In genomic region chr2:156967388-156967787, GRCm38 (mm10) we compare ENCODE assay signal across 14 mouse cellular contexts. TPM values are rescaled to one million over a fixed set of nuclear protein-coding genes. Genes with fewer than 3 reads are reported as not detected.
A peak's percentile ranks its signal among the peaks of the same experiment; 100 is the strongest.
DNase-seq lines count a peak whose midpoint lies in the region; ATAC-seq and TF ChIP-seq lines count a peak whose summit lies in the region.
"Had no signal": no experiment of that assay in that cellular context is flagged by ENCODE, and none has a peak within 500 bp of the region (broad histone marks: within the 10 kb centered on the region; RNA-seq: fewer than 3 reads in every experiment).

No protein-coding gene starts in this region.

- DNase-seq in heart, adult 9 months (ENCODE audit: low spot score in 2 of 2), result peak; percentile 13
- no peak for DNase-seq in heart, postnatal 36 days
- no peak for DNase-seq in left cerebral cortex, adult 2 months (ENCODE audit: extremely low spot score in 1 of 2, low spot score in 2 of 2)
- no peak for DNase-seq in left cerebral cortex, adult 18-20 months (ENCODE audit: low spot score in 2 of 2)
- DNase-seq in T-cell, adult 2 months (ENCODE audit: low spot score), result peak; percentile 7
- DNase-seq in limb, embryonic 10.5 days (ENCODE audit: low spot score), result no peak
- DNase-seq: cerebellum, postnatal 36 days had no signal

- no peaks in the 10 kb centered on the region for H3K9me3 ChIP-seq in limb, embryonic 10.5 days (replicated peaks)
- H3K9me3 ChIP-seq: forebrain, embryonic 13.5 days; limb, embryonic 12.5 days; liver, embryonic 15.5 days had no signal

- no peaks in the 10 kb centered on the region for H3K36me3 ChIP-seq in limb, embryonic 10.5 days
- H3K36me3 ChIP-seq: limb, embryonic 12.5 days had no signal

- peak overlapping the region; percentile 40; the same call in 1 of the 2 replicates for H3K27ac ChIP-seq in left cerebral cortex, adult 2 months
- H3K27ac ChIP-seq in limb, embryonic 10.5 days, result no peak overlapping the region
- H3K27ac ChIP-seq: forebrain, embryonic 13.5 days; limb, embryonic 12.5 days; liver, embryonic 15.5 days had no signal

- no peak overlapping the region for H3K4me3 ChIP-seq in left cerebral cortex, adult 2 months
- H3K4me3 ChIP-seq in limb, embryonic 10.5 days, result no peak overlapping the region
- H3K4me3 ChIP-seq: forebrain, embryonic 13.5 days; limb, embryonic 12.5 days; liver, embryonic 15.5 days; myocyte had no signal

- H3K27me3 ChIP-seq in limb, embryonic 10.5 days (ENCODE audit: low read depth, poor library complexity, severe bottlenecking), result no peaks in the 10 kb centered on the region
- H3K27me3 ChIP-seq: CH12.LX; forebrain, embryonic 13.5 days; limb, embryonic 12.5 days; liver, embryonic 15.5 days had no signal

- peak; percentile 65 for ATAC-seq in inflammation-experienced regulatory T-cells, adult 6 months
- ATAC-seq: forebrain, embryonic 13.5 days; intestine, embryonic 16.5 days had no signal

- 91% methylated on average over 6 of the region's 6 CpGs for whole genome bisulfite sequencing in limb, embryonic 10.5 days

- no peak for TF ChIP-seq CTCF in left cerebral cortex, adult 2 months (IDR thresholded peaks at IDR 0.05)

- intact Hi-C loops in heart, postnatal 36 days (cut with DNase I), result no loop called here
- intact Hi-C loops in left cerebral cortex, adult 2 months (cut with DNase I), result no loop called here

- no peaks in the 10 kb centered on the region for H3K4me1 ChIP-seq in limb, embryonic 10.5 days
- H3K4me1 ChIP-seq: forebrain, embryonic 13.5 days; limb, embryonic 12.5 days had no signal

RNA-seq across cellular contexts. Expression of gene Ndrg3, which starts 24.5 kb away (rescaled TPM):
- 10 to 100 TPM; 20.0 to 24.9 TPM for total RNA-seq in heart, postnatal 36 days (2021)
- 100 to 1,000 TPM; 457 to 473 TPM for total RNA-seq in left cerebral cortex, adult 2 months (2021)
- 100 to 1,000 TPM; 446 to 471 TPM for total RNA-seq in left cerebral cortex, adult 18-20 months (2021)
- 100 to 1,000 TPM in 2 of 3 experiments, 10 to 100 TPM in 1; 72.3 to 142 (median 105) TPM for polyA plus RNA-seq in inflammation-experienced regulatory T-cells, adult 6 months (2017; shearing (Covaris generic))
- polyA plus RNA-seq in limb, embryonic 10.5 days (2016; fragmentation: Nextera tagmentation; extraction: Ambion mirVana), result 37.5 and 40.4 TPM in 2 replicates

RNA-seq across cellular contexts. Expression of gene Dsn1, which starts 39.6 kb away (rescaled TPM):
- 1 to 10 TPM; 1.6 to 2.2 TPM for total RNA-seq in heart, postnatal 36 days (2021)
- 1 to 10 TPM; 5.8 to 6.3 TPM for total RNA-seq in left cerebral cortex, adult 2 months (2021)
- total RNA-seq in left cerebral cortex, adult 18-20 months (2021), result 1 to 10 TPM; 4.8 to 5.6 TPM
- polyA plus RNA-seq in inflammation-experienced regulatory T-cells, adult 6 months (2017; shearing (Covaris generic)), result 10 to 100 TPM; 10.3 to 34.2 (median 11.3) TPM
- 51.3 and 61.5 TPM in 2 replicates for polyA plus RNA-seq in limb, embryonic 10.5 days (2016; fragmentation: Nextera tagmentation; extraction: Ambion mirVana)

Comparison
In these comparisons a context has a peak if more than half of its experiments do, and no peak if none do; other contexts are left out.
1. DNase-seq: peak in heart, adult 9 months (2 of 2) and T-cell, adult 2 months (single experiment); none in heart, postnatal 36 days (0 of 2), left cerebral cortex, adult 2 months (0 of 2), left cerebral cortex, adult 18-20 months (0 of 2) and limb, embryonic 10.5 days (single experiment).
2. RNA of gene Ndrg3, which starts 24.5 kb away (total RNA-seq): 457 to 473 TPM in left cerebral cortex, adult 2 months and 446 to 471 TPM in left cerebral cortex, adult 18-20 months; 20.0 to 24.9 TPM in heart, postnatal 36 days; every median in the first group is over 10 times any median in the second.